Mouse (Mus musculus): ENCODE measurements around the gene H2afb2.

Gene H2afb2

DNA sequence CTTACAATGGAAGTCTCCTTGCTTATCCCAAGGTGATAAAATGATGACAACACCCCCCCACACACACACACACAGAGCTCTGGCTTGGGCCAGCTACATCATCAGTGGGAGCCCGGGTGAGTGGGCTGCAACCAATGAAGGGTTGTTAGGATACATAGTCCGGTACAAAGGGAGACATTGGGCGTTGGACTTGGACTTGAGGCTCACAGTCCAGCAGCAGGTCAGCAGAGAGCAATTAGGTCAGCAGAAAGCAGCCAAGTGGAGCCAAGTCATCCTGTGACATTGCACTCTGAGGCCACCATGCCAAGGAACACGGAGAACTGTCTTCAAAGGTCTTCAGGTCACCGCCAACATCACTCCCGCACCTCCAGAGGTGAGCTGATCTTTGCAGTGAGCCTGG is at the start of gene H2afb2:
Gene H2afb2, plus strand, starts transcription at position 301 of the 400 bp plus-strand sequence.
- no peak for DNase-seq (ENCODE audit: low spot score)
